Mouse (Mus musculus): ENCODE data around the gene Map3k14. TPM values are rescaled to one million over a fixed set of nuclear protein-coding genes. Genes with fewer than 3 reads are reported as not detected.

Gene Map3k14
- 5.1 and 5.3 TPM in 2 replicates for polyA plus RNA-seq (2015; fragmentation: Nextera tagmentation; extraction: Ambion mirVana)

DNA sequence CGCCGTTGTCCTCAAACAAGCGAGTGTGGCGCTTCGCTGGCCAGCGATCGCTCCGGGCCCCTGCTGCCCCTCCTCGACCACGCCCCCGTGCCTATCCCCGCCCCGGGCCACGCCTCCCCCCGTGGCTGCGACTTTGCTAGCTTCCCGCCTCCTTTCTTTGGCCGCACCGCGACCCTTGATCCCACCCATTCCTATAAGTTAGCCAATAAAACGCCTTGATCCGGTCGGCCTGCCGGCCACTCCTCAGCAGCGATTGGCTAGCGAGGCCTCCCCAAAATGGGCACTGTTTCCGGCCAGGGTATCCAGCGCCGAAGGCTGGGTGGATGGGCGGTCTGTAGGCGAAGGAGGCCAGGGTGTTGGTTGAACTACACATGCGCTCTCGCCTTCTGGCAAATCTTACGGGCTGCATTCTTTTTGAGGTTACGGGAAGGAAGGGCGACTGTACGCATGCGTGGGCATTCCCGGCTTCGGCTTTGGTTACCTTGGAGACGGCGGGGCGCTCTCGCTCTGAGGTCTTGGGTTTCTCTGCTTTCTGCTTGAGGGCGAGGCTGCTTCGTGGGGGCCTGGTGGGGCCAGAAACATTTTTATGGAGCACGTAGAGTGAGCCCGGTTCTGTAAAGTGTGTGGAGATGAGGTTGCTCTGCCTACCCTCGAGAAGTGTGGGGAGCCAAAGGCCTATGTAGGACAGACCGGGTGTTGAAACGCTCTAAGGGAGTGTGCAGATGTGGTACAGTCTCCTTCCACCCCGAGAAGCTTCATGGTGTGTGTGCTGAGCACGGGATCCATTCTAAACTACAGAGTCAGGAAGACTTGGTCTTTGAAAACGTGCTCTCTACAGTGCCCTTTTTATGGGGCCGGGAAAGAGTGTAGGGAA is at the start of gene Map3k14:
Gene Map3k14 (minus strand): TSS at position 127 of the 874 bp plus-strand sequence.
- Histone ChIP-seq H3K36me3 (no peaks in the 10 kb centered on the region), H3K9me3 (replicated peaks) (no peaks in the 10 kb centered on the region), H3K27me3 (no peaks in the 10 kb centered on the region), H3K4me1 (peaks cover 61% of the 10 kb centered on the region), H3K4me2 (replicated peaks) (peak within 1 kb of the TSS; percentile 80), H3K9ac (peak within 1 kb of the TSS; percentile 51), H3K27ac (replicated peaks) (peak within 1 kb of the TSS; percentile 88), H3K4me3 (replicated peaks) (peak within 1 kb of the TSS; percentile 59)
- peak; percentile 99 for ATAC-seq (ENCODE audit: insufficient number of reproducible peaks, low FRiP score, low TSS enrichment, low read depth)
- under 1% methylated on average over 55 of the region's 55 CpGs for WGBS

DNA sequence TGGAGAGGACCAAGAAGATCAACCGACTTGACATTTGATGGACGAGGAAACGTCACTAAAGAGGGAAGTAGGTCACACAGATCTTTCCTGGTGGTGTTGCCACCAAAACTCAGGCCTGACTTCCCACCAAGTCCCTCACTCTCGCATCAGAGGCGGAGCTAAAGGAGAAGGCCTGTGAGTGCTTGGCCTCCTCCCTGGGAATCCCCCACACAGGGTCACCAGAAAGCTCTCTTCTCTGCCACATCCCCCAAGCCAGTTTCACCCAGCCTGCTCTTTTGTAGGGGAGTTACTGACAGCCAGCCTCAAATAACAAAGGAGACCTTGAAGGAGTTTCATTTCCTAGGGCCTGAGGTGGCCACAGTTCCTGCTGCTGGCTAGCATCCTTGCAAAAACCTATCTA is 48.1 kb upstream of the Map3k14 start:
- Histone ChIP-seq H3K36me3 (no peaks in the 10 kb centered on the region), H3K4me2 (replicated peaks) (no peak overlapping the region), H3K4me1 (peaks cover 21% of the 10 kb centered on the region), H3K4me3 (replicated peaks) (no peak overlapping the region), H3K9me3 (replicated peaks) (no peaks in the 10 kb centered on the region), H3K27me3 (no peaks in the 10 kb centered on the region), H3K9ac (no peak overlapping the region), H3K27ac (replicated peaks) (no peak overlapping the region)
- 84% methylated on average over 5 of the region's 5 CpGs for WGBS
- ATAC-seq (ENCODE audit: insufficient number of reproducible peaks, low FRiP score, low TSS enrichment, low read depth), result no peak

DNA sequence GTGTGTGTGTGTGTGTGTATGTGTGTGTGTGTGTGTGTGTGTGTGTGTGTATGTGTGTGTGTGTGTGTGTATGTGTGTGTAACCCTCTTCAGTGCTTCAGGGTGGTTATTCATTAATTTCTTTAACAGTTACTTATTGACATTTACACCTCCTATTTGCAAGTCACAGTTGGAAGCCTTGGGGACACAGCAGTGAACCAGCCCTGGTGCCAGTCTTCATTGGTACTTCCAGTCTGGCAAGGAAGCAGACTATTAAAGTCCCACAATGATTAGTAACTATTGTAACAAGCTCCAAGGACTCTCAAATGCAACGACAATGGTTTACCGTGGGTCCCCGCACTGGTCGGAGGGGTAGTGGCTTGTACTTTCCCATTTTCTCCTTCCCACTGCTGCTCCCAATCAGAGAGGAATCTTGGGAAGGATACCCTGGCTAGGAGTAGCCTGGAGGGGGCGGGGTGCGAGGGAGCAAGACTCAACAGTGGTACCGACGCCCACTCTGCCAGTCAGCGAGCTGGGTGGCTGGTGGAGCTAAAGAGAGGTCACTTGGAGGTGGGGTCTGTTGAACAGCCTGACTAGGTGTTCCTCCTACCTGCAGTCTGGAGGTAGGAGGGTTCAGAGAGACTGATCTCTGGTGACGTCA is 47.6 kb upstream of the Map3k14 start:
- WGBS, result 74% methylated on average over 10 of the region's 10 CpGs
- Histone ChIP-seq H3K36me3 (no peaks in the 10 kb centered on the region), H3K4me2 (replicated peaks) (no peak overlapping the region), H3K27me3 (no peaks in the 10 kb centered on the region), H3K9ac (no peak overlapping the region), H3K9me3 (replicated peaks) (no peaks in the 10 kb centered on the region), H3K4me1 (peaks cover 23% of the 10 kb centered on the region), H3K4me3 (replicated peaks) (no peak overlapping the region), H3K27ac (replicated peaks) (no peak overlapping the region)
- no peak for ATAC-seq (ENCODE audit: insufficient number of reproducible peaks, low FRiP score, low TSS enrichment, low read depth)

DNA sequence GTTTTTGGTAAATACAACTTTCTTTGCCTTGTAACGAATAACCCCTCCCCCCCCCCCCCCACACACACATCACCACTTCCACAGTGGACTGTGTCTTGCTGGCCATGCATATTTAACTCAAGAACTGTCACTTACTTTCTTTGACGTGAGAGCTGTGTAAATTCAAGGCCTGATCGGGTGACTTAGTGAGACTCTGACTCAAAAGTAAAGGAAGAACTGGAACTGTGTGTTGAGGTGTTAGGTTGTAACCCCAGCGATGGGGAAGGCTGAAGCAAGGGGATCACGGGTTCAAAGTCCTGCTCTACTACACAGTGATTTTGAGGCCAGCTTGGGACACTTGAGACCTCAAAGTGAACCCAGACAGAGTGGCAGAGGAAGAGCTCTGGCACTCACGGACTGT is 46.3 kb upstream of the Map3k14 start:
- no peaks in the 10 kb centered on the region for H3K9me3 ChIP-seq (replicated peaks)
- no peak overlapping the region for H3K4me2 ChIP-seq (replicated peaks)
- no peak overlapping the region for H3K4me3 ChIP-seq (replicated peaks)
- H3K27me3 ChIP-seq, result no peaks in the 10 kb centered on the region
- no peak overlapping the region for H3K27ac ChIP-seq (replicated peaks)
- WGBS, result 79% methylated on average over 6 of the region's 6 CpGs
- H3K36me3 ChIP-seq, result no peaks in the 10 kb centered on the region
- peaks cover 25% of the 10 kb centered on the region for H3K4me1 ChIP-seq
- H3K9ac ChIP-seq, result no peak overlapping the region
- no peak for ATAC-seq (ENCODE audit: insufficient number of reproducible peaks, low FRiP score, low TSS enrichment, low read depth)

DNA sequence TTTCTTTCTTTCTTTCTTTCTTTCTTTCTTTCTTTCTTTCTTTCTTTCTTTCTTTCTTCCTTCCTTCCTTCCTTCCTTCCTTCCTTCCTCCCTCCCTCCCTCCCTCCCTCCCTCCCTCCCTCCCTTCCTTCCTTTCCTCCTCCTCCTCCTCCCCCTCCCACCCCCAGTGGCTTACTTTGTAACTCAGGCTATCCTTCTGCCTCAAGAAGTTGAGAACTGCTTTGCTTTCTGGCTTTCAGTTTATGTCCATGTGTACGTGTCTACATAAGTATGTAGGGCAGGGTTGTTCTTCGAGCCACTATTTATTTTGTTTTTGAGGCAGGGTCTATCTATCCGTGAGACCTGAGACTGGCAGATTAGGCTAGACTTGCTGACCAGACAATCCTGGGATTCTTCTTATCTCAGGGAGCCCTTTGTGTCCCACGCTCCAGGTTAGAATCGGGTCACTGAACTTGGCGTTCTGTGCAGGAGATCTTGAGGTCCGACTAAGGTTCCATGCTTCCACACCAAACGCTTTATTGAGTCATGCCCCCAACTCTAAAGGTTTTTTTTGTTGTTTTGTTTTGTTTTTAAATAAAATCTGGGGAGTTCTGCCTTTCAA is 45.5 kb upstream of the Map3k14 start:
- 47% methylated on average over 8 of the region's 8 CpGs for WGBS
- no peak for ATAC-seq (ENCODE audit: insufficient number of reproducible peaks, low FRiP score, low TSS enrichment, low read depth)
- no peak overlapping the region for H3K4me2 ChIP-seq (replicated peaks)
- H3K27me3 ChIP-seq, result no peaks in the 10 kb centered on the region
- no peaks in the 10 kb centered on the region for H3K36me3 ChIP-seq
- no peak overlapping the region for H3K9ac ChIP-seq
- H3K27ac ChIP-seq (replicated peaks), result peak overlapping the region; percentile 91; the same call in 1 of the 2 replicates
- H3K4me1 ChIP-seq, result peaks cover 28% of the 10 kb centered on the region
- H3K4me3 ChIP-seq (replicated peaks), result no peak overlapping the region
- H3K9me3 ChIP-seq (replicated peaks), result no peaks in the 10 kb centered on the region

DNA sequence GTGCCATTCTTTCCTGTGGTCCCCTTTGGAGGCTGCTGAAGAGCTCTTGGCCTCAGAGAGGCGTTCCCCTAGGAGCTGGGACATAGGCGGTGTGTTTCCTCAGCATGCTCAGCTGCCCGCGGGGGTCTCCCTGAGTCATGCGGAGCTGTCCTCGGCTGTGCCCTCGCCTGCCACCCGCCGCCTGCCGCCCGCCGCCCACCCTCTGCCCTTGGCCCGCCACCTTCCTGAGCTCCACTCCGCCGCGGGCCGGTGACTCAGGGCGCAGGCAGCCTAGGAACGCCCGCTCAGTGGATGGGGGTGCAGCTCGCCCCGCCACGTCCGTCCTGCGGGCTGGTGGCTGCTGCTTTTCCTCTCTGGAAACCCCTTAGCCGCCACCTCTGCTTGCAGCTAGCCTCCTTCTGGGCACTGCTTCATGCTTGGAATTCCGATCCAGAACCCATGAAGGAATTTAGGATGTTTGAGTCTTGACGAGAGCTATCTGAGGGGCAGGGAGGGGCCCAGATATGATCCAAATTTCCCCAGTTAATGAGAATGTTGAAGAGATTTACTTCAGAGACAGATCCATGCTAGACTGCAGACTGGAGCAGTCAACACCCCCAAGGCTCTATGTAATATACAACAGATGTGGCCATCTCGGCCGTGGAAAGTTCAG is 44.8 kb upstream of the Map3k14 start:
- Histone ChIP-seq H3K9me3 (replicated peaks) (no peaks in the 10 kb centered on the region), H3K9ac (peak overlapping the region; percentile 40), H3K36me3 (no peaks in the 10 kb centered on the region), H3K4me2 (replicated peaks) (peak overlapping the region; percentile 78), H3K4me3 (replicated peaks) (peak overlapping the region; percentile 38), H3K27me3 (no peaks in the 10 kb centered on the region), H3K27ac (replicated peaks) (peak overlapping the region; percentile 91), H3K4me1 (peaks cover 28% of the 10 kb centered on the region)
- ATAC-seq (ENCODE audit: insufficient number of reproducible peaks, low FRiP score, low TSS enrichment, low read depth), result peak; percentile 83
- 2% methylated on average over 30 of the region's 30 CpGs for WGBS

DNA sequence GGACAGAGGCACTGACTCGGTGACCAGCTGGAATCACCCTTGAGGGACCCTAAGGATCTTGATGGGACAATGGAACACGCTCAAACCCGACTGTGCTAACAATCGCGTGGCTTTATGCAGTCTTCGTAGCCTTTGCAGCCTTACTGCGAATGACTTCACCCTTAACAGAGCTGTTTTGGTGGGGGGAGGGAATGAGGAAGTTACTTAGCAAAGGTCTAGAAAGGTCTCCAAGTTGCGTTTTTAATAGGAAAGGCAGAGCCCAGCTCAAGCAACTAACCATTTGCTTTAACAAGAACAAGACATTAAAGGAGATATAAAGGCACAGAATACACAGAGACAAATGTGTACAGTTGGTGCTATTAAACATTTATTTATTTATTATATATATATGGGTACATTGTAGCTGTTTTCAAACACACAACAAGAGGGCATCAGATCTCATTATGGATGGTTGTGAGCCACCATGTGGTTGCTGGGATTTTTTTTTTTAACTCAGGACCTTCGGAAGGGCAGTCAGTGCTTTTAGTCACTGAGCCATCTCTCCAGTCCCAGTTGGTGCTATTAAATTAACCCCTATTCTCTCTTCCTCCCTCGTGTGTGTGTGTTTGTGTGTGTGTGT is 42.8 kb upstream of the Map3k14 start:
- 69% methylated on average over 10 of the region's 10 CpGs for WGBS
- Histone ChIP-seq H3K4me3 (replicated peaks) (no peak overlapping the region), H3K4me2 (replicated peaks) (no peak overlapping the region), H3K9ac (no peak overlapping the region), H3K4me1 (peaks cover 28% of the 10 kb centered on the region), H3K27me3 (no peaks in the 10 kb centered on the region), H3K9me3 (replicated peaks) (no peaks in the 10 kb centered on the region), H3K36me3 (no peaks in the 10 kb centered on the region), H3K27ac (replicated peaks) (no peak overlapping the region)
- no peak for ATAC-seq (ENCODE audit: insufficient number of reproducible peaks, low FRiP score, low TSS enrichment, low read depth)

DNA sequence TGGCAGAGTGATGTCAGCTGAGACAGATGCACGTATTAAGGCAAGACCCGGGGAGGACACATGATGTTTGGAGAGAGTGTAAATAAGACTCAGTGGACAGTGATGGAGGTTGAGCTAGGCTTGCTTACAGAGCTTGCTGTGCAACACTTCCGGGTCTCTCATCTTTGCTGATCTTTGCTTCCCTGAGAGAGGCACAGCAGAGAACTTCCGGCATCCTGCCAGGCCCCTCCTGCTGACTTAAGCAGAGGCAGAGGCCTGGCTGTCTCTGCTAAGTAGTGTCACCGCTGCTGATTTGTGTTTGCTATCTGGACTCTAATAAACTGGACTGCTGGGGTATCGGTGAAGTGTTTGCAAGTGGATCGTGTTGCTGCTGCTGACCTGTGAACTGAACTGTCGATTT is 40.6 kb upstream of the Map3k14 start:
- Histone ChIP-seq H3K4me3 (replicated peaks) (no peak overlapping the region), H3K36me3 (no peaks in the 10 kb centered on the region), H3K4me2 (replicated peaks) (no peak overlapping the region), H3K9me3 (replicated peaks) (no peaks in the 10 kb centered on the region), H3K4me1 (peaks cover 24% of the 10 kb centered on the region), H3K27me3 (no peaks in the 10 kb centered on the region), H3K9ac (no peak overlapping the region), H3K27ac (replicated peaks) (no peak overlapping the region)
- ATAC-seq (ENCODE audit: insufficient number of reproducible peaks, low FRiP score, low TSS enrichment, low read depth), result no peak
- 59% methylated on average over 8 of the region's 8 CpGs for WGBS

DNA sequence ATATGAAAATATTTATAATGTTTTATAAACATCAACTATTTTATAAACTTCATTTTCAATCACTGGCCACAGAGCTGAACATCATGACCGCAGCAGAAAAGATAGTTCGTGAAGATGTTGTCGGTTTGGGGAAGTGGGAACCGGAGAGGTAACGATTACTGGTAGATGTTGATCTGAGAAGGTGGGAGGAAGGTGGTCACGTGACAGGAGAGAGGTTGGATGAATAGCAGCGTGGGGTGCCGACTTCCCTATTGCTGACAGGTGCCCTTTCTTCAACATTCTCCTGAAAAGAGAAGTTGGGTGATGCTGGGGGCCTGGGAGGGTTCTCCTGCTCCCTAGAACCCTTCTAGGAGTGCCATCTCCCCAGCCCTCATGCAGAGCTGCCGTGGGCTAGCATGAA is 37.3 kb upstream of the Map3k14 start:
- Histone ChIP-seq H3K4me1 (peaks cover 4% of the 10 kb centered on the region; the same call in 1 of the 2 replicates), H3K9me3 (replicated peaks) (no peaks in the 10 kb centered on the region), H3K27ac (replicated peaks) (no peak overlapping the region), H3K4me3 (replicated peaks) (no peak overlapping the region), H3K4me2 (replicated peaks) (no peak overlapping the region), H3K9ac (no peak overlapping the region), H3K27me3 (no peaks in the 10 kb centered on the region), H3K36me3 (no peaks in the 10 kb centered on the region)
- ATAC-seq (ENCODE audit: insufficient number of reproducible peaks, low FRiP score, low TSS enrichment, low read depth), result no peak
- WGBS, result 80% methylated on average over 9 of the region's 9 CpGs

DNA sequence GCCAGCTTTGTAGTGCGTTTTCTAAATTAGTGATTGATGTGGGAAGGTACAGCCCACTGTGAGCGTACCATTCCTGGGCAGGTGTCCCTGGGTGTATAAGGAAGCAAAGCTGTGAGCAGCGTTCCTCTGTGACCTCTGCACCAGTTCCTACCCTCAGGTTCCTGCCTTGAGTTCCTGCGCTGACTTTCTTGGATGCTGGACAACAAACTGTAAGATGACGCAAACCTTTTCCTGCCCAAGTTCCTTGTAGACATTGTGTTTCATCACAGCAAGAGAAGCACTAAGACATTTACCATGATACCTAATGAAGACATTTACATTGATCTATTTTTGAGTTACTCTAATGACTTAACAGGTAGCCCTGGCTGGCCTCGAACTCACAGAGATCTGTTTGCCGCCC is 27.5 kb upstream of the Map3k14 start:
- ATAC-seq (ENCODE audit: insufficient number of reproducible peaks, low FRiP score, low TSS enrichment, low read depth), result no peak
- Histone ChIP-seq H3K27ac (replicated peaks) (no peak overlapping the region), H3K27me3 (no peaks in the 10 kb centered on the region), H3K9me3 (replicated peaks) (no peaks in the 10 kb centered on the region), H3K36me3 (no peaks in the 10 kb centered on the region), H3K4me3 (replicated peaks) (no peak overlapping the region), H3K4me1 (peaks cover 20% of the 10 kb centered on the region), H3K4me2 (replicated peaks) (no peak overlapping the region), H3K9ac (no peak overlapping the region)
- WGBS, result 86% methylated on average over 7 of the region's 7 CpGs
